Mouse (Mus musculus) kidney, adult 11 months (tissue): Measurements from ENCODE around the gene Tspyl2.
"Not testable (repeated sequence)": the region's sequence is repeated elsewhere in the genome, so short reads cannot be mapped to it uniquely, and the experiment has no call there.

ENCODE experiments used
- DNase-seq: peaks from one replicate; pipeline ENCODE4 v3.0.0; 2022

The Tspyl2 gene

GRCm38 (mm10) chrX:152342358-152342901 is at the start of gene Tspyl2:
Gene Tspyl2, minus strand, starts transcription at chrX:152342425.
- peak; percentile 96 for DNase-seq

- DNase-seq, result peak; percentile 14
Measured at GRCm38 (mm10) chrX:152368397-152369273, 26.4 kb upstream of the Tspyl2 start, which contains the start of gene Gpr173. Gene Gpr173, minus strand, starts transcription at chrX:152368704.

- no peak for DNase-seq
Measured at GRCm38 (mm10) chrX:152368054-152368396, 25.8 kb upstream of the Tspyl2 start.

GRCm38 (mm10) chrX:152366418-152366817 is 24.2 kb upstream of the Tspyl2 start:
- no peak for DNase-seq

GRCm38 (mm10) chrX:152352553-152353153 is 10.4 kb upstream of the Tspyl2 start:
- peak; percentile 21 for DNase-seq

- no peak for DNase-seq
Measured at GRCm38 (mm10) chrX:152347041-152347440, 4.8 kb upstream of the Tspyl2 start.

GRCm38 (mm10) chrX:152346587-152346986 is 4.4 kb upstream of the Tspyl2 start:
- no peak for DNase-seq

GRCm38 (mm10) chrX:152342903-152343302 is 678 bp upstream of the Tspyl2 start:
- no peak for DNase-seq

GRCm38 (mm10) chrX:152341496-152341895 is 729 bp downstream of the Tspyl2 start:
- DNase-seq, result no peak

- peak; percentile 95 for DNase-seq
Measured at GRCm38 (mm10) chrX:152336546-152337332, 5.5 kb downstream of the Tspyl2 start.

GRCm38 (mm10) chrX:152336123-152336522 is 6.1 kb downstream of the Tspyl2 start:
- DNase-seq, result not testable (repeated sequence)

GRCm38 (mm10) chrX:152329400-152329799 is 12.8 kb downstream of the Tspyl2 start:
- not testable (repeated sequence) for DNase-seq

GRCm38 (mm10) chrX:152327689-152328052 is 14.6 kb downstream of the Tspyl2 start:
- no peak for DNase-seq

GRCm38 (mm10) chrX:152326996-152327688 is 15.1 kb downstream of the Tspyl2 start, which contains the start of gene Kantr:
Gene Kantr, minus strand, starts transcription at chrX:152327495.
- DNase-seq, result peak; percentile 84

- no peak for DNase-seq
Measured at GRCm38 (mm10) chrX:152323584-152323983, 18.6 kb downstream of the Tspyl2 start.

GRCm38 (mm10) chrX:152322776-152323175 is 19.4 kb downstream of the Tspyl2 start:
- DNase-seq, result no peak

- no peak for DNase-seq
Measured at GRCm38 (mm10) chrX:152320535-152320934, 21.7 kb downstream of the Tspyl2 start.

- peak; percentile 9 for DNase-seq
Measured at GRCm38 (mm10) chrX:152307942-152308341, 34.3 kb downstream of the Tspyl2 start.

GRCm38 (mm10) chrX:152307371-152307770 is 34.9 kb downstream of the Tspyl2 start:
- no peak for DNase-seq

GRCm38 (mm10) chrX:152306224-152306623 is 36.0 kb downstream of the Tspyl2 start:
- no peak for DNase-seq

- not testable (repeated sequence) for DNase-seq
Measured at GRCm38 (mm10) chrX:152287026-152287425, 55.2 kb downstream of the Tspyl2 start.
